Mouse (Mus musculus) thymus, adult 2 months (tissue): Measurements from ENCODE around the gene Gse1. TPM values are rescaled to one million over a fixed set of nuclear protein-coding genes. Genes with fewer than 3 reads are reported as not detected.

Source experiments
- DNase-seq: peaks from one replicate; pipeline ENCODE4 v3.0.0; 2021
- H3K27ac ChIP-seq: fragments of 200-500 bp; 2 replicates; pipeline ENCODE4 v1.5.1; 2012; ENCODE audit warnings: low read length, control low read depth; ENCODE audit not compliant: control insufficient read depth, insufficient read depth
- H3K27me3 ChIP-seq: fragments of 200-500 bp; 2 replicates; pipeline ENCODE4 v1.6.1; 2012; ENCODE audit warnings: mild to moderate bottlenecking, low read length, moderate library complexity, mixed read lengths; ENCODE audit not compliant: control insufficient read depth, insufficient read depth
- H3K36me3 ChIP-seq: fragments of 200-500 bp; 2 replicates; pipeline ENCODE4 v1.6.1; 2012; ENCODE audit warnings: mild to moderate bottlenecking, low read length, moderate library complexity; ENCODE audit not compliant: control insufficient read depth, insufficient read depth
- H3K4me1 ChIP-seq: fragments of 200-500 bp; replicated peaks from 2 replicates; pipeline ENCODE4 v1.6.1; 2012; ENCODE audit warnings: low read length; ENCODE audit not compliant: control insufficient read depth, insufficient read depth
- H3K4me3 ChIP-seq: fragments of 200-500 bp; 2 replicates; pipeline ENCODE4 v1.5.1; 2012; ENCODE audit warnings: mild to moderate bottlenecking, low read length, control low read depth, moderate library complexity; ENCODE audit not compliant: control insufficient read depth, insufficient read depth
- CTCF ChIP-seq: fragments of 200-500 bp; IDR thresholded peaks from 2 replicates; pipeline ENCODE4 v1.5.1; 2012; ENCODE audit warnings: mild to moderate bottlenecking, control low read depth, low read length, moderate library complexity, borderline replicate concordance; ENCODE audit not compliant: control insufficient read depth, poor library complexity, insufficient read depth; ENCODE audit errors: extremely low read depth
- POLR2A ChIP-seq: fragments of 200-500 bp; IDR thresholded peaks from 2 replicates; pipeline ENCODE4 v1.6.1; 2012; ENCODE audit warnings: mild to moderate bottlenecking, low read length, control low read depth, moderate library complexity; ENCODE audit not compliant: control insufficient read depth, poor library complexity, insufficient read depth; ENCODE audit errors: extremely low read depth
- WGBS: fragments of 180-500 bp; shearing (Covaris S2); methylation state at CpG from one replicate; pipeline ENCODE4 v1.1.7; 2018; 5-methylcytosine and 5-hydroxymethylcytosine counted together
- polyA plus RNA-seq: library from polyadenylated mRNA; depleted of rRNA; stranded (reverse); fragments of >200 nt; gene quantifications from 2 replicates; pipeline ENCODE4 v1.2.3, GENCODE M21; 2012

Gse1 gene
- polyA plus RNA-seq, 1 experiment, result 202 TPM

GRCm38 (mm10) chr8:120437666-120438395 lies 209.6 kb downstream of the Gse1 start:
- Histone ChIP-seq H3K27me3 (no peaks in the 10 kb centered on the region), H3K4me1 (peaks cover 18% of the 10 kb centered on the region), H3K36me3 (no peaks in the 10 kb centered on the region), H3K27ac (no peak overlapping the region), H3K4me3 (no peak overlapping the region)
- TF ChIP-seq POLR2A (no peak), CTCF (no peak)
- DNase-seq, result no peak
- 92% methylated on average over 21 of the region's 21 CpGs for WGBS

- Histone ChIP-seq H3K27ac (no peak overlapping the region), H3K4me3 (no peak overlapping the region), H3K4me1 (peaks cover 18% of the 10 kb centered on the region), H3K27me3 (no peaks in the 10 kb centered on the region), H3K36me3 (no peaks in the 10 kb centered on the region)
- TF ChIP-seq POLR2A (no peak), CTCF (no peak)
- no peak for DNase-seq
- WGBS, result 93% methylated on average over 19 of the region's 19 CpGs
Observed at GRCm38 (mm10) chr8:120439309-120439708, 211.1 kb downstream of the Gse1 start.

- Histone ChIP-seq H3K27me3 (no peaks in the 10 kb centered on the region), H3K4me1 (peaks cover 15% of the 10 kb centered on the region), H3K36me3 (no peaks in the 10 kb centered on the region), H3K4me3 (no peak overlapping the region), H3K27ac (no peak overlapping the region)
- WGBS, result 91% methylated on average over 12 of the region's 12 CpGs
- no peak for TF ChIP-seq POLR2A
- TF ChIP-seq CTCF, result no peak
- no peak for DNase-seq
Observed at GRCm38 (mm10) chr8:120440739-120441138, 212.5 kb downstream of the Gse1 start.

- no peak overlapping the region for H3K4me3 ChIP-seq
- no peaks in the 10 kb centered on the region for H3K27me3 ChIP-seq
- TF ChIP-seq POLR2A, result no peak
- TF ChIP-seq CTCF, result no peak
- 73% methylated on average over 6 of the region's 6 CpGs for WGBS
- peaks cover 8% of the 10 kb centered on the region for H3K4me1 ChIP-seq
- no peak overlapping the region for H3K27ac ChIP-seq
- H3K36me3 ChIP-seq, result no peaks in the 10 kb centered on the region
- DNase-seq, result no peak
Observed at GRCm38 (mm10) chr8:120441637-120442036, 213.4 kb downstream of the Gse1 start.

GRCm38 (mm10) chr8:120442306-120443003 lies 214.2 kb downstream of the Gse1 start:
- Histone ChIP-seq H3K36me3 (no peaks in the 10 kb centered on the region), H3K4me3 (no peak overlapping the region), H3K27me3 (no peaks in the 10 kb centered on the region), H3K27ac (no peak overlapping the region), H3K4me1 (no peaks in the 10 kb centered on the region)
- no peak for DNase-seq
- 59% methylated on average over 4 of the region's 4 CpGs for WGBS
- TF ChIP-seq CTCF (no peak), POLR2A (no peak)

- no peak for TF ChIP-seq CTCF
- no peak for TF ChIP-seq POLR2A
- no peaks in the 10 kb centered on the region for H3K4me1 ChIP-seq
- DNase-seq, result no peak
- no peaks in the 10 kb centered on the region for H3K27me3 ChIP-seq
- H3K4me3 ChIP-seq, result no peak overlapping the region
- H3K36me3 ChIP-seq, result no peaks in the 10 kb centered on the region
- H3K27ac ChIP-seq, result no peak overlapping the region
- WGBS, result 85% methylated on average over 10 of the region's 10 CpGs
Observed at GRCm38 (mm10) chr8:120445249-120445648, 217.0 kb downstream of the Gse1 start.
